Mouse (Mus musculus) stomach, embryonic 15.5 days (tissue): ENCODE measurements around the gene Gm7544. TPM values are rescaled to one million over a fixed set of nuclear protein-coding genes. Genes with fewer than 3 reads are reported as not detected.
"Not testable (repeated sequence)": the region's sequence is repeated elsewhere in the genome, so short reads cannot be mapped to it uniquely, and the experiment has no call there.

ENCODE experiments used
- ATAC-seq: fragments of 200-750 bp; cut with Nextera tagmentation; 2 replicates; pipeline ENCODE4 v1.8.0; 2017; ENCODE audit warnings: low read depth, moderate number of reproducible peaks, moderate TSS enrichment; ENCODE audit not compliant: insufficient read depth, low FRiP score
- H3K27ac ChIP-seq: fragments of 300-500 bp; sonication (generic); 2 replicates; pipeline ENCODE4 v1.5.1; 2015; ENCODE audit warnings: mild to moderate bottlenecking, inconsistent platforms
- H3K27me3 ChIP-seq: fragments of 300-500 bp; sonication (generic); replicated peaks from 2 replicates; pipeline ENCODE4 v1.6.1; 2015; ENCODE audit warnings: inconsistent platforms
- H3K36me3 ChIP-seq: fragments of 300-500 bp; sonication (generic); 2 replicates; pipeline ENCODE4 v1.6.1; 2015; ENCODE audit warnings: inconsistent platforms
- H3K4me1 ChIP-seq: fragments of 300-500 bp; sonication (generic); 2 replicates; pipeline ENCODE4 v1.6.1; 2015; ENCODE audit warnings: inconsistent platforms
- H3K4me2 ChIP-seq: fragments of 300-500 bp; sonication (generic); 2 replicates; pipeline ENCODE4 v1.6.1; 2015; ENCODE audit warnings: mild to moderate bottlenecking, inconsistent platforms
- H3K4me3 ChIP-seq: fragments of 300-500 bp; sonication (generic); replicated peaks from 2 replicates; pipeline ENCODE4 v1.5.1; 2015; ENCODE audit warnings: inconsistent platforms
- H3K9ac ChIP-seq: fragments of 300-500 bp; sonication (generic); 2 replicates; pipeline ENCODE4 v1.6.1; 2015; ENCODE audit warnings: inconsistent platforms
- H3K9me3 ChIP-seq: fragments of 300-500 bp; sonication (generic); 2 replicates; pipeline ENCODE4 v1.6.1; 2016; ENCODE audit warnings: inconsistent platforms
- WGBS: fragments of 180-500 bp; shearing (Covaris S2); methylation state at CpG from one replicate; pipeline ENCODE4 v1.1.7; 2015; 5-methylcytosine and 5-hydroxymethylcytosine counted together
- polyA plus RNA-seq: library from polyadenylated mRNA; unstranded; fragments of >200 nt; fragmentation: Nextera tagmentation; extraction: Ambion mirVana; gene quantifications from 2 replicates; pipeline ENCODE4 v1.2.1, GENCODE M21; 2015

The Gm7544 gene
- polyA plus RNA-seq, 1 experiment from 2014 or later: not detected

DNA sequence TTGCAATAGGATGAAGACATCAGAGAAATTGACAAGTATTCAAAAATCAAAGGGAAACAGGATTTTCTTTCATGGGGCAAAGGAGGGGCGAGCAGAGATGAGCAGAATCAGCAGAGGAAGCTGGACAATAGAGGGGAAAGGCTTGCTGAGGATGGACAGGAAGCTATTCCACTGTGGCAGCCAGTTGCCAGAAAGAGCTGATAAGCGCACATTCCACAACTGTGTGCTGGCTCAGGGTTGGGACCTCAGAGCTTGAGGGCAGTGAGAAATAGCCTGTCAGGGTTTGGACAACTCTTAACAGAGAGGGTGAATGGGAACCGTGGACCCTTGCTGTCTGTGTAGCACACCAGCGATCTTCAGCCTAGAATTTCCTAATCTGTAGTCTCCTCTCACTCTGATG, 16.2 kb upstream of the Gm7544 start:
- no peak overlapping the region for H3K4me3 ChIP-seq
- H3K27ac ChIP-seq: no peak overlapping the region
- H3K36me3 ChIP-seq: no peaks in the 10 kb centered on the region
- H3K9me3 ChIP-seq: no peaks in the 10 kb centered on the region
- WGBS: 25% methylated on average over 4 of the region's 4 CpGs
- H3K4me2 ChIP-seq: no peak overlapping the region
- H3K4me1 ChIP-seq: no peaks in the 10 kb centered on the region
- ATAC-seq: no peak; the same call in 1 of the 2 replicates
- no peak overlapping the region for H3K9ac ChIP-seq
- no peaks in the 10 kb centered on the region for H3K27me3 ChIP-seq

DNA sequence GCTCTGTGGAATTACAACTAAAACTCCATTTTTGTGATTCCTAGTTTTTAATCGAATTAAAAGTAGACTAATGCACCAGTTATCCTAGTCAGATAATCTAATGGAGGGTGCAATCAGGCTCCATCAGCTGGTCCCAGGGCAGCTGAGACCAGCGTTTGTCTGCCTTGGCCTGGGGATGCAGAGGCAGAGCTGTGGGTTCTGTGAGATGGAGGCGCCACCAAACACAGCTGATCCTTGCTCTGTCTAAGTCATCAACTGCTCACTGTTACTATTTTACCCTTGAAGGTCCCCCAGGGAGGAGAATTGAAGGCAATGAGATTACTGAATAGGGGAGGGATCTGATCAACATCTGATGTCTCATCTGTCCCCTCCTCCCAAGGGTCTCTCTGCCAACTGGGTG, 10.6 kb upstream of the Gm7544 start:
- ATAC-seq: no peak
- WGBS: 60% methylated on average over 3 of the region's 3 CpGs

DNA sequence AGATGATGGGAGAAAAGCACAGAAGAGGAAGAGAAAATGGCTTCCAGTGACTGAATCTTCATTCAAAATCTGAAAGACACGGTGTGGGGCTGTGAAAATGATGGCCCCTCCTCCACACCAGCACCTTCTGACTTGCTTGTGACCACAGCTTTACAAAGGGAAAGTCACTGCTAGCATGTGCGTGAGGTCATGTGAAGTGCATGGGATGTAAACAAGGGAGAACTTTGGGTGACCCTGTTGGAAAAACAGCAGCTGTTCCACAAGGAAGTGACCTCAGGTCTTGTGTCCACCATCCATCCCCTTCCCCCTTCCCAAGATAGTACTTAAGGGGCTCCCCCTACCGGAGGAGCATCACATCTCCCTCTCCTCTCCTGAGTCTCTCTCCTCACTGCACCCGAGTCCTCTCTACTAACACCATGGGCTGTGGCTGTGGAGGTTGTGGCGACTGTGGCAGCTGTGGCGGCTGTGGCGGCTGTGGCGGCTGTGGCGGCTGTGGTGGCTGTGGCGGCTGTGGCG, 4.1 kb upstream of the Gm7544 start, which contains the start of gene Gm47955:
Gene Gm47955, plus strand, starts transcription at position 417 of the 516 bp plus-strand sequence.
- no peak for ATAC-seq
- Histone ChIP-seq H3K27ac (no peak within 1 kb of the TSS), H3K27me3 (no peaks in the 10 kb centered on the region), H3K4me2 (no peak within 1 kb of the TSS), H3K4me1 (no peaks in the 10 kb centered on the region), H3K4me3 (no peak within 1 kb of the TSS), H3K9me3 (no peaks in the 10 kb centered on the region), H3K9ac (no peak within 1 kb of the TSS), H3K36me3 (no peaks in the 10 kb centered on the region)
- WGBS: 78% methylated on average over 11 of the region's 11 CpGs

More for the DNA sequence above, 10.6 kb upstream of the Gm7544 start:
- Histone ChIP-seq H3K27ac (no peak overlapping the region), H3K4me3 (no peak overlapping the region), H3K4me1 (no peaks in the 10 kb centered on the region), H3K4me2 (no peak overlapping the region), H3K36me3 (no peaks in the 10 kb centered on the region), H3K9me3 (no peaks in the 10 kb centered on the region), H3K9ac (no peak overlapping the region), H3K27me3 (no peaks in the 10 kb centered on the region)

DNA sequence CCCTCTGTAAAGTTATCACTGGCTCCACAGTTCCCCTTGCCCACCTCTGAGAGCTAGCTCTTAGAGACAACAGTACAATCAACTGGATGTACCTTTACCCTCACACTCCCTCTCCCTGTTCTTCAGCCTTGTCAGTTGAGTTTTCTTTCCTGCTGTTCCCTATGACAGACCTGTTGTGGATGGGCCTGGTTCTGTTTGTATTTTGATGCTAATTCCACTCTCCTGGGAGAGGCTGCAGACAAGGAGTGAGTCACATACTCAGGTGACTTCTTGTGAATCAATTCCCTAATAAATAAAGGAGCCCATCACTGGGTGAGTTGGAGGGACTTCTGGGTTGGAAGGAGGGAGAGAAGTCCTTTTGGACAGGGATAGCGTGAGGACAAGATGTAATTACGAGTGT, 7.2 kb downstream of the Gm7544 start:
- 88% methylated on average over 2 of the region's 2 CpGs for WGBS
- H3K36me3 ChIP-seq: no peaks in the 10 kb centered on the region
- no peaks in the 10 kb centered on the region for H3K27me3 ChIP-seq
- H3K9ac ChIP-seq: no peak overlapping the region
- no peaks in the 10 kb centered on the region for H3K4me1 ChIP-seq
- ATAC-seq: no peak
- no peak overlapping the region for H3K4me3 ChIP-seq
- no peak overlapping the region for H3K27ac ChIP-seq
- H3K4me2 ChIP-seq: no peak overlapping the region
- H3K9me3 ChIP-seq: no peaks in the 10 kb centered on the region

DNA sequence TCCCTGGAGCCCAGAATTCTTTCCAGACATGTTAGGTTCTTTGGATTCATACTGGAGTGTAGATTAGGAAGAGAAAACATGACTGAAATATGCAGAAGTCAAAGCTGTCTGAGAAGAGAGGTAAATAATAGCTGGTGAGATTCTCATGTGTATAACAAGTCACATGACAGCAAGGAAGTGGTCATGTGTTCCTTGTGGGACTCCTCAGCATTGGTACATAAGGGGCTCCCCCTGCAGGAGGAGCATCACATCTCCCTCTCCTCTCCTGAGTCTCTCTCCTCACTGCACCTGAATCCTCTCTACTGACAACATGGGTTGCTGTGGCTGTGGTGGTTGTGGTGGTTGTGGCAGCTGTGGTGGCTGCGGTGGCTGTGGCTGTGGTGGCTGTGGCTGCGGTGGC, 9.8 kb downstream of the Gm7544 start:
- not testable (repeated sequence) for H3K4me1 ChIP-seq, H3K27ac ChIP-seq, ATAC-seq

DNA sequence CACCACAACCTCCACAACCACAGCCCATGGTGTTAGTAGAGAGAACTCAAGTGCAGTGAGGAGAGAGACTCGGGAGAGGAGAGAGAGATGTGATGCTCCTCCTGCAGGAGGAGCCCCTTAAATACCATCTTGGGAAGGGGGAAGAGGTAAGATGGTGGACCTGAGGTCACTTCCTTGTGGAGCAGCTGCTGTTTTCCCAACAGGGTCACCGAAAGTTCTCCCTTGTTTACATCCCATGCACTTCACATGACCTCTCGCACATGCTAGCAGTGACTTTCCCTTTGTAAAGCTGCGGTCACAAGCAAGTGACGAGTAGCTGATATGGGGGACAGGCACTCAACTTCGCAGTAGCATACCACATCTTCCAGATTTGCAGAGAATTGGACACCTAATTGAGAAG, 12.5 kb downstream of the Gm7544 start, which contains the start of gene A030003K21Rik:
Gene A030003K21Rik, minus strand, starts transcription at position 94 of the 400 bp plus-strand sequence.
- not testable (repeated sequence) for H3K4me1 ChIP-seq, H3K9ac ChIP-seq, H3K27ac ChIP-seq, H3K27me3 ChIP-seq, H3K36me3 ChIP-seq, H3K9me3 ChIP-seq, H3K4me2 ChIP-seq, ATAC-seq, H3K4me3 ChIP-seq
- WGBS: no CpG with 5 or more reads among the region's 6 CpGs

More for the DNA sequence above, 9.8 kb downstream of the Gm7544 start:
- H3K4me2 ChIP-seq, H3K4me3 ChIP-seq, H3K27me3 ChIP-seq, H3K9ac ChIP-seq, H3K36me3 ChIP-seq, H3K9me3 ChIP-seq: not testable (repeated sequence)
- WGBS: 100% methylated on average over 1 of the region's 2 CpGs

DNA sequence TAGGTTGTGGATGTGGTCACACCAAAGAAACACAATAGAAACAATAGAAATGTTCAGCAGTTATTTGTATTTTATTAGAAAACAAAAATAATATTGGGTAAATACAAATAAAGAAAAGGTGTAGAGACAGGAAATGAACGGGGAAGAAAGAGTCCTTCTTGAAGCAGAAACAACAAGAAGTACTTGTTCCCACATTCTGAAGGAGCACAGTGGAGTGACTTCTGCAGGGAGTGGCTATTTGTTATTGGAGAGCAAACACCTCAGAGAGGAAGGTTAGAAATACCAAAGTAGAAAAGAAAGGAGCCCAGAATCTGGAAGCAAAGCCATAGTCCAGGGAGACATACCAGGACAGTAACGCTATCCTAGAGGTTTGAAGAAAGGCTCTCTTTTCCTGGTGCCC, 13.3 kb downstream of the Gm7544 start:
- H3K4me3 ChIP-seq, H3K9ac ChIP-seq, H3K36me3 ChIP-seq, ATAC-seq, H3K27ac ChIP-seq, H3K9me3 ChIP-seq, H3K4me1 ChIP-seq, H3K4me2 ChIP-seq, H3K27me3 ChIP-seq: not testable (repeated sequence)
- WGBS: 69% methylated on average over 2 of the region's 2 CpGs

DNA sequence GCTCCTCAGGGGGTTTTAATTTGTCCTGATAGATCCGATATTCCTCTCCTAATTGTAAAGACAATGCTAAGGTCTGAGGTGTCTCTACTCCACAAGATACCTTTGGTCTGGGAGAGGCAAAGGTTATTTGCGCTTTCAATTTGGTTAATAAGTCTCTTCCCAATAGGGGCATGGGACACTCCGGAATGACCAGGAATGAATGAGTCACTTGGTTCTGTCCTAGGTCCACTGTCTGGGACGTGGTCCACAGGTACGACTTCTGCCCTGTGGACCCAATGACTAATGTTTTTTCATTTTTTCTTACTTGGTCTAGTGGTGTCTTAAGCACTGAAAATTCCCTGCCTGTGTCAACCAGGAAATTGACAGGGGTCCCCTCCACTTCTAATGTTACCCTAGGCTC, 17.1 kb downstream of the Gm7544 start:
- H3K27me3 ChIP-seq: no peaks in the 10 kb centered on the region
- no peak overlapping the region for H3K27ac ChIP-seq
- H3K4me1 ChIP-seq: no peaks in the 10 kb centered on the region
- H3K4me2 ChIP-seq: no peak overlapping the region
- no peak overlapping the region for H3K9ac ChIP-seq
- no peak overlapping the region for H3K4me3 ChIP-seq
- H3K36me3 ChIP-seq: no peaks in the 10 kb centered on the region
- WGBS: 89% methylated on average over 5 of the region's 5 CpGs
- H3K9me3 ChIP-seq: no peaks in the 10 kb centered on the region
- ATAC-seq: no peak

DNA sequence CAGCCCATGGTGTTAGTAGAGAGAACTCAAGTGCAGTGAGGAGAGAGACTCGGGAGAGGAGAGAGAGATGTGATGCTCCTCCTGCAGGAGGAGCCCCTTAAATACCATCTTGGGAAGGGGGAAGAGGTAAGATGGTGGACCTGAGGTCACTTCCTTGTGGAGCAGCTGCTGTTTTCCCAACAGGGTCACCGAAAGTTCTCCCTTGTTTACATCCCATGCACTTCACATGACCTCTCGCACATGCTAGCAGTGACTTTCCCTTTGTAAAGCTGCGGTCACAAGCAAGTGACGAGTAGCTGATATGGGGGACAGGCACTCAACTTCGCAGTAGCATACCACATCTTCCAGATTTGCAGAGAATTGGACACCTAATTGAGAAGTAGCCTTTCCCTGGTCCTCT, 24.5 kb downstream of the Gm7544 start, which contains the start of gene Gm6217:
Gene Gm6217, minus strand, starts transcription at position 74 of the 400 bp plus-strand sequence.
- not testable (repeated sequence) for H3K27me3 ChIP-seq, ATAC-seq, H3K27ac ChIP-seq, H3K9me3 ChIP-seq, H3K4me3 ChIP-seq, H3K36me3 ChIP-seq, H3K9ac ChIP-seq, H3K4me1 ChIP-seq, H3K4me2 ChIP-seq
- WGBS: no CpG with 5 or more reads among the region's 6 CpGs

DNA sequence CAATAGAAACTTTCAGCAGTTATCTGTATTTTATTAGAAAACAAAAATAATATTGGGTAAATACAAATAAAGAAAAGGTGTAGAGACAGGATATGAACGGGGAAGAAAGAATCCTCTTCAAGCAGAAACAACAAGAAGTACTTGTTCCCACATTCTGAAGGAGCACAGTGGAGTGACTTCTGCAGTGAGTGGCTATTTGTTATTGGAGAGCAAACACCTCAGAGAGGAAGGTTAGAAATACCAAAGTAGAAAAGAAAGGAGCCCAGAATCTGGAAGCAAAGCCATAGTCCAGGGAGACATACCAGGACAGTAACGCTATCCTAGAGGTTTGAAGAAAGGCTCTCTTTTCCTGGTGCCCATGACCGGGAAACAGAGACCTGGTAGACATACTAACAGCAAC, 25.3 kb downstream of the Gm7544 start:
- 82% methylated on average over 3 of the region's 3 CpGs for WGBS
- not testable (repeated sequence) for H3K27me3 ChIP-seq, H3K4me3 ChIP-seq, ATAC-seq, H3K4me2 ChIP-seq, H3K9ac ChIP-seq, H3K36me3 ChIP-seq, H3K27ac ChIP-seq, H3K4me1 ChIP-seq, H3K9me3 ChIP-seq

DNA sequence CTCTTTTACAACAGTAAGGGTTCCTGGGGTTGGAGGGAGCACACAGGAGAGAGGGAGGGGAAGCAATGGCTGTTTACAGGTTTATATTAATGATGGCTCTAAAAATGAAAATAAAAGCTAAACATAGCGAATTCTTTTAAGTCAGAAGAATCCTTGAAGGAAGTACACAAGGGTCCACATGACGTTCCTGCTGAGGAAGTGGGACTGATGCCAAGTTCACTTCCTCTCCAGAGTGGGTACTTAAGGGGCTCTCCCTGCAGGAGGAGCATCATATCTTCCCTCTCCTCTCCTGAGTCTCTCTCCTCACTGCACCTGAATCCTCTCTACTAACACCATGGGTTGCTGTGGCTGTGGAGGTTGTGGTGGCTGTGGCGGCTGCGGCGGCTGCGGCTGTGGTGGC, 31.2 kb downstream of the Gm7544 start, which contains the start of gene A030014E15Rik:
Gene A030014E15Rik, plus strand, starts transcription at position 268 of the 400 bp plus-strand sequence.
- no peaks in the 10 kb centered on the region for H3K9me3 ChIP-seq
- H3K36me3 ChIP-seq: no peaks in the 10 kb centered on the region
- ATAC-seq: no peak
- H3K4me3 ChIP-seq: no peak within 1 kb of the TSS
- no peaks in the 10 kb centered on the region for H3K4me1 ChIP-seq
- H3K4me2 ChIP-seq: no peak within 1 kb of the TSS
- 83% methylated on average over 6 of the region's 6 CpGs for WGBS
- H3K9ac ChIP-seq: no peak within 1 kb of the TSS
- H3K27me3 ChIP-seq: no peaks in the 10 kb centered on the region
- no peak within 1 kb of the TSS for H3K27ac ChIP-seq

DNA sequence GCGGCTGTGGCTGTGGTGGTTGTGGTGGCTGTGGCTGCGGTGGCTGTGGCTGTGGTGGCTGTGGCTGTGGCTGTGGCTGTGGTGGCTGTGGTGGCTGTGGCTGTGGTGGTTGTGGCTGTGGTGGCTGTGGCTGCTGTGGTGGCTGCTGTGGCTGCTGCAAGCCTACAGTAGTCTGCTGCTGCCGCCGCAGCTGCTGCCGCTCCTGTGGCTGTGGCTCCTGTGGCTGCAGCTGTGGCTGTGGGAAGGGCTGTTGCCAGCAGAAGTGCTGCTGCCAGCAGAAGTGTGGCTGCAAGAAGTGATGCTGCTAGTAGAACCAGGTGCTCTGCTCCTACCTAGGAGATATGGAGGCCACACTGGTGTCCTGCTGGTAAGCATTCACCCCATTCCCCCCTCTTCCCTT, 42.4 kb downstream of the Gm7544 start:
- not testable (repeated sequence) for ATAC-seq, H3K4me3 ChIP-seq
- 96% methylated on average over 5 of the region's 5 CpGs for WGBS

DNA sequence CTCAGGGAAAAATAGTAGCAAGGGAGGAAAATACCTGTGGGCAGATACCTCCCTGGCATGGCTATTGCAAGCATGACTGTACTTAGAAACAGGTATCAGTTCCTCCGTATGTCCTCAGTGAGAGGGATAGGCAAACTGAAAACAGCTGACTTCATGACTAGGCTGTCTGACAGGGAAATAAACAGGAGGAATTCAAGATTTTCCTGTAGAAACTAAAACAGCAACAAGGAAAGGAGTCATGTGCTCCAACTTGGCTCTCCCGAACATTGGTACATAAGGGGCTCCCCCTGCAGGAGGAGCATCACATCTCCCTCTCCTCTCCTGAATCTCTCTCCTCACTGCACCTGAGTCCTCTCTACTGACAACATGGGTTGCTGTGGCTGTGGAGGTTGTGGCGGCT, 42.8 kb downstream of the Gm7544 start, which contains the start of gene A030005L19Rik:
Gene A030005L19Rik, plus strand, starts transcription at position 301 of the 400 bp plus-strand sequence.
- no peak within 1 kb of the TSS for H3K4me3 ChIP-seq
- no peaks in the 10 kb centered on the region for H3K36me3 ChIP-seq
- H3K9me3 ChIP-seq: no peaks in the 10 kb centered on the region
- H3K9ac ChIP-seq: no peak within 1 kb of the TSS
- H3K4me1 ChIP-seq: no peaks in the 10 kb centered on the region
- H3K4me2 ChIP-seq: no peak within 1 kb of the TSS
- no peak for ATAC-seq
- WGBS: 81% methylated on average over 3 of the region's 3 CpGs
- no peaks in the 10 kb centered on the region for H3K27me3 ChIP-seq
- H3K27ac ChIP-seq: no peak within 1 kb of the TSS

More for the DNA sequence above, 42.4 kb downstream of the Gm7544 start:
- not testable (repeated sequence) for H3K9ac ChIP-seq, H3K4me1 ChIP-seq, H3K4me2 ChIP-seq, H3K27ac ChIP-seq, H3K36me3 ChIP-seq, H3K27me3 ChIP-seq, H3K9me3 ChIP-seq
